Mouse (Mus musculus) lung, postnatal 36 days (tissue): ENCODE results near the gene BC053393.
A peak's percentile ranks its signal among the peaks of the same experiment; 100 is the strongest.
"Not testable (repeated sequence)": the region's sequence is repeated elsewhere in the genome, so short reads cannot be mapped to it uniquely, and the experiment has no call there.

Experiments
- DNase-seq: peaks from one replicate; pipeline ENCODE4 v3.0.0; 2022; ENCODE audit warnings: mixed read lengths

BC053393 gene

GRCm38 (mm10) chr11:46571327-46571726, at the start of gene BC053393:
BC053393 (plus strand) TSS chr11:46571536.
- DNase-seq: no peak

- peak; percentile 18 for DNase-seq
These were observed 48.6 kb upstream of the BC053393 start for GRCm38 (mm10) chr11:46522719-46523118.

GRCm38 (mm10) chr11:46523912-46524311, 47.4 kb upstream of the BC053393 start, which contains the start of gene Gm12169:
Gm12169 (plus strand) TSS chr11:46524212.
- no peak for DNase-seq

GRCm38 (mm10) chr11:46530149-46530548, 41.2 kb upstream of the BC053393 start:
- peak; percentile 6 for DNase-seq

GRCm38 (mm10) chr11:46536978-46537377, 34.4 kb upstream of the BC053393 start:
- no peak for DNase-seq

GRCm38 (mm10) chr11:46543530-46543929, 27.8 kb upstream of the BC053393 start:
- DNase-seq: peak; percentile 8

GRCm38 (mm10) chr11:46549721-46550120, 21.6 kb upstream of the BC053393 start:
- no peak for DNase-seq

- DNase-seq: no peak
These were observed 18.6 kb upstream of the BC053393 start for GRCm38 (mm10) chr11:46552741-46553140.

- no peak for DNase-seq
These were observed 10.2 kb upstream of the BC053393 start for GRCm38 (mm10) chr11:46561096-46561495.

- peak; percentile 55 for DNase-seq
These were observed 6.7 kb upstream of the BC053393 start for GRCm38 (mm10) chr11:46564671-46565070.

GRCm38 (mm10) chr11:46565967-46566366, 5.4 kb upstream of the BC053393 start:
- no peak for DNase-seq

GRCm38 (mm10) chr11:46569107-46569506, 2.2 kb upstream of the BC053393 start:
- peak; percentile 6 for DNase-seq

- no peak for DNase-seq
These were observed 7.5 kb downstream of the BC053393 start for GRCm38 (mm10) chr11:46578771-46579281.

GRCm38 (mm10) chr11:46580428-46580827, 9.1 kb downstream of the BC053393 start:
- no peak for DNase-seq

GRCm38 (mm10) chr11:46582741-46583140, 11.4 kb downstream of the BC053393 start:
- no peak for DNase-seq

- no peak for DNase-seq
These were observed 21.1 kb downstream of the BC053393 start for GRCm38 (mm10) chr11:46592416-46592815.

- DNase-seq: no peak
These were observed 48.6 kb downstream of the BC053393 start for GRCm38 (mm10) chr11:46619929-46620328.

- DNase-seq: no peak
These were observed 49.3 kb downstream of the BC053393 start for GRCm38 (mm10) chr11:46620414-46621168.

- no peak for DNase-seq
These were observed 58.0 kb downstream of the BC053393 start, which contains the start of gene Dppa1 for GRCm38 (mm10) chr11:46629211-46629795. Dppa1 (minus strand) TSS chr11:46629261.

GRCm38 (mm10) chr11:46631635-46632034, 60.3 kb downstream of the BC053393 start:
- DNase-seq: peak; percentile 41

- DNase-seq: not testable (repeated sequence)
These were observed 64.2 kb downstream of the BC053393 start for GRCm38 (mm10) chr11:46635516-46635915.

GRCm38 (mm10) chr11:46636568-46636967, 65.2 kb downstream of the BC053393 start:
- no peak for DNase-seq
